In genomic region chr4:43477857-43478533, GRCm38 (mm10) we compare ENCODE assay signal across 7 mouse cellular contexts. TPM values are rescaled to one million over a fixed set of nuclear protein-coding genes. Genes with fewer than 3 reads are reported as not detected.
DNase-seq lines count a peak whose midpoint lies in the region; ATAC-seq and TF ChIP-seq lines count a peak whose summit lies in the region.

No protein-coding gene starts in this region.

- TF ChIP-seq CTCF in intestine, postnatal 0 days (IDR thresholded peaks at IDR 0.05; ENCODE audit: low read depth) = peak; percentile 77

- no peaks in the 10 kb centered on the region for H3K9me3 ChIP-seq in embryonic facial prominence, embryonic 10.5 days
- no peaks in the 10 kb centered on the region for H3K9me3 ChIP-seq in intestine, postnatal 0 days (ENCODE audit: control insufficient read depth)
- no peaks in the 10 kb centered on the region for H3K9me3 ChIP-seq in midbrain, embryonic 11.5 days (ENCODE audit: control insufficient read depth, low read length)

- peaks cover under 1% of the 10 kb centered on the region; the same call in 1 of the 2 replicates for H3K27me3 ChIP-seq in embryonic facial prominence, embryonic 10.5 days (replicated peaks; ENCODE audit: low read depth, poor library complexity, severe bottlenecking)
- no peaks in the 10 kb centered on the region for H3K27me3 ChIP-seq in intestine, postnatal 0 days (replicated peaks; ENCODE audit: control insufficient read depth, insufficient read depth, low read length)
- no peaks in the 10 kb centered on the region for H3K27me3 ChIP-seq in midbrain, embryonic 11.5 days (ENCODE audit: control insufficient read depth, insufficient read depth, low read length)

- peaks cover 16% of the 10 kb centered on the region for H3K4me1 ChIP-seq in embryonic facial prominence, embryonic 10.5 days
- peaks cover 3% of the 10 kb centered on the region; the same call in 1 of the 2 replicates for H3K4me1 ChIP-seq in intestine, postnatal 0 days (replicated peaks; ENCODE audit: control insufficient read depth, insufficient read depth, low read length)
- H3K4me1 ChIP-seq in midbrain, embryonic 11.5 days (ENCODE audit: control insufficient read depth, insufficient read depth, low read length) = no peaks in the 10 kb centered on the region

- H3K4me3 ChIP-seq in embryonic facial prominence, embryonic 10.5 days = peak overlapping the region; percentile 49
- peak overlapping the region; percentile 24 for H3K4me3 ChIP-seq in intestine, postnatal 0 days (ENCODE audit: low read depth, low read length)
- H3K4me3 ChIP-seq in midbrain, embryonic 11.5 days (ENCODE audit: low read depth, low read length) = peak overlapping the region; percentile 21

- peak; percentile 93 for DNase-seq in adrenal gland, postnatal 14 days
- DNase-seq in embryonic facial prominence, embryonic 10.5 days (ENCODE audit: low spot score) = peak; percentile 87
- peak; percentile 89 for DNase-seq in left cerebral cortex, postnatal 4 days
- peak; percentile 96 for DNase-seq in midbrain, embryonic 11.5 days (ENCODE audit: low spot score, missing footprints)
- DNase-seq in skeletal muscle tissue, adult 2 months (ENCODE audit: low read depth, low spot score) = peak; percentile 89

- no peak overlapping the region; the same call in 1 of the 2 replicates for H3K9ac ChIP-seq in intestine, postnatal 0 days (ENCODE audit: low read depth, low read length)
- H3K9ac ChIP-seq in midbrain, embryonic 11.5 days (ENCODE audit: low read length) = peak overlapping the region; percentile 9; the same call in 1 of the 2 replicates

- intact Hi-C loops in left cerebral cortex, postnatal 4 days (cut with DNase I) = no loop called here

- WGBS in embryonic facial prominence, embryonic 10.5 days = 16% methylated on average over 11 of the region's 11 CpGs
- WGBS in intestine, postnatal 0 days = 19% methylated on average over 11 of the region's 11 CpGs
- WGBS in midbrain, embryonic 11.5 days = 13% methylated on average over 11 of the region's 11 CpGs

- peak overlapping the region; percentile 64 for H3K4me2 ChIP-seq in intestine, postnatal 0 days (replicated peaks; ENCODE audit: low read depth)
- H3K4me2 ChIP-seq in midbrain, embryonic 11.5 days = peak overlapping the region; percentile 33

- peak overlapping the region; percentile 81 for H3K27ac ChIP-seq in embryonic facial prominence, embryonic 10.5 days (replicated peaks)
- H3K27ac ChIP-seq in intestine, postnatal 0 days (ENCODE audit: low read depth, low read length) = no peak overlapping the region; the same call in 1 of the 2 replicates
- no peak overlapping the region for H3K27ac ChIP-seq in midbrain, embryonic 11.5 days (ENCODE audit: low read depth, low read length)

- no peaks in the 10 kb centered on the region for H3K36me3 ChIP-seq in embryonic facial prominence, embryonic 10.5 days (replicated peaks)
- no peaks in the 10 kb centered on the region for H3K36me3 ChIP-seq in intestine, postnatal 0 days (ENCODE audit: control insufficient read depth, insufficient read depth)
- H3K36me3 ChIP-seq in midbrain, embryonic 11.5 days (ENCODE audit: control insufficient read depth, insufficient read depth, low read length) = no peaks in the 10 kb centered on the region

- peak; percentile 81 for ATAC-seq in granulocyte monocyte progenitor cell, adult 5-6 weeks (replicated peaks; ENCODE audit: poor library complexity, severe bottlenecking)
- ATAC-seq in intestine, postnatal 0 days = peak; percentile 71
- peak; percentile 96 for ATAC-seq in midbrain, embryonic 11.5 days (ENCODE audit: low FRiP score)

RNA-seq across cellular contexts. Expression of gene Sit1, which starts 5.5 kb away (rescaled TPM):
- total RNA-seq in adrenal gland, postnatal 14 days (2021) = 0.59 and 1.3 TPM in 2 replicates
- not detected in 2 replicates for polyA plus RNA-seq in embryonic facial prominence, embryonic 10.5 days (2016; fragmentation: Nextera tagmentation; extraction: Ambion mirVana)
- not detected in 2 replicates for total RNA-seq in granulocyte monocyte progenitor cell, adult 5-6 weeks (2014; fragmentation: Nextera tagmentation)
- not detected in 2 replicates for total RNA-seq in granulocyte monocyte progenitor cell, adult 5-6 weeks (2017)
- polyA plus RNA-seq in intestine, postnatal 0 days (2015; fragmentation: Nextera tagmentation; extraction: Ambion mirVana) = not detected in 2 replicates
- not detected for total RNA-seq in left cerebral cortex, postnatal 4 days (2021)
- not detected in 2 replicates for polyA plus RNA-seq in midbrain, embryonic 11.5 days (2014; fragmentation: Nextera tagmentation; extraction: Ambion mirVana)

RNA-seq across cellular contexts. Expression of gene Ccdc107, which starts 14.7 kb away (rescaled TPM):
- 48.3 and 50.0 TPM in 2 replicates for total RNA-seq in adrenal gland, postnatal 14 days (2021)
- polyA plus RNA-seq in embryonic facial prominence, embryonic 10.5 days (2016; fragmentation: Nextera tagmentation; extraction: Ambion mirVana) = 45.2 and 46.6 TPM in 2 replicates
- total RNA-seq in granulocyte monocyte progenitor cell, adult 5-6 weeks (2014; fragmentation: Nextera tagmentation) = 28.2 and 44.7 TPM in 2 replicates
- 48.0 and 56.1 TPM in 2 replicates for total RNA-seq in granulocyte monocyte progenitor cell, adult 5-6 weeks (2017)
- 79.8 and 83.1 TPM in 2 replicates for polyA plus RNA-seq in intestine, postnatal 0 days (2015; fragmentation: Nextera tagmentation; extraction: Ambion mirVana)
- total RNA-seq in left cerebral cortex, postnatal 4 days (2021) = 10 to 100 TPM; 29.9 to 34.3 TPM
- polyA plus RNA-seq in midbrain, embryonic 11.5 days (2014; fragmentation: Nextera tagmentation; extraction: Ambion mirVana) = 45.8 and 48.8 TPM in 2 replicates

RNA-seq across cellular contexts. Expression of gene Arhgef39, which starts 21.5 kb away (rescaled TPM):
- 5.2 and 6.8 TPM in 2 replicates for total RNA-seq in adrenal gland, postnatal 14 days (2021)
- polyA plus RNA-seq in embryonic facial prominence, embryonic 10.5 days (2016; fragmentation: Nextera tagmentation; extraction: Ambion mirVana) = 44.1 and 48.2 TPM in 2 replicates
- 52.0 and 55.5 TPM in 2 replicates for total RNA-seq in granulocyte monocyte progenitor cell, adult 5-6 weeks (2014; fragmentation: Nextera tagmentation)
- total RNA-seq in granulocyte monocyte progenitor cell, adult 5-6 weeks (2017) = 63.7 and 81.2 TPM in 2 replicates
- polyA plus RNA-seq in intestine, postnatal 0 days (2015; fragmentation: Nextera tagmentation; extraction: Ambion mirVana) = 10.3 and 12.3 TPM in 2 replicates
- 1 to 10 TPM; 3.6 to 3.8 TPM for total RNA-seq in left cerebral cortex, postnatal 4 days (2021)
- polyA plus RNA-seq in midbrain, embryonic 11.5 days (2014; fragmentation: Nextera tagmentation; extraction: Ambion mirVana) = 32.4 and 40.2 TPM in 2 replicates

RNA-seq across cellular contexts. Expression of gene Cd72, which starts 23.6 kb away (rescaled TPM):
- total RNA-seq in adrenal gland, postnatal 14 days (2021) = 2.7 and 12.7 TPM in 2 replicates
- polyA plus RNA-seq in embryonic facial prominence, embryonic 10.5 days (2016; fragmentation: Nextera tagmentation; extraction: Ambion mirVana) = 2.3 TPM in 2 replicates
- total RNA-seq in granulocyte monocyte progenitor cell, adult 5-6 weeks (2014; fragmentation: Nextera tagmentation) = 7.7 and 11.1 TPM in 2 replicates
- total RNA-seq in granulocyte monocyte progenitor cell, adult 5-6 weeks (2017) = 7.0 and 9.1 TPM in 2 replicates
- polyA plus RNA-seq in intestine, postnatal 0 days (2015; fragmentation: Nextera tagmentation; extraction: Ambion mirVana) = 3.2 and 3.7 TPM in 2 replicates
- not detected for total RNA-seq in left cerebral cortex, postnatal 4 days (2021)
- polyA plus RNA-seq in midbrain, embryonic 11.5 days (2014; fragmentation: Nextera tagmentation; extraction: Ambion mirVana) = 2.9 and 3.4 TPM in 2 replicates

RNA-seq across cellular contexts. Expression of gene Car9, which starts 28.8 kb away (rescaled TPM):
- total RNA-seq in adrenal gland, postnatal 14 days (2021) = 0.37 and 0.83 TPM in 2 replicates
- polyA plus RNA-seq in embryonic facial prominence, embryonic 10.5 days (2016; fragmentation: Nextera tagmentation; extraction: Ambion mirVana) = 0.96 and 1.0 TPM in 2 replicates
- 11.6 and 16.9 TPM in 2 replicates for total RNA-seq in granulocyte monocyte progenitor cell, adult 5-6 weeks (2014; fragmentation: Nextera tagmentation)
- 4.1 and 7.6 TPM in 2 replicates for total RNA-seq in granulocyte monocyte progenitor cell, adult 5-6 weeks (2017)
- polyA plus RNA-seq in intestine, postnatal 0 days (2015; fragmentation: Nextera tagmentation; extraction: Ambion mirVana) = 4.8 and 5.4 TPM in 2 replicates
- under 1 TPM; 0.83 to 0.84 TPM for total RNA-seq in left cerebral cortex, postnatal 4 days (2021)
- polyA plus RNA-seq in midbrain, embryonic 11.5 days (2014; fragmentation: Nextera tagmentation; extraction: Ambion mirVana) = 0.07 TPM in 1 of 2 replicates, not detected in the other
